Mouse (Mus musculus): ENCODE measurements around the gene Spon1. TPM values are rescaled to one million over a fixed set of nuclear protein-coding genes. Genes with fewer than 3 reads are reported as not detected.
A peak's percentile ranks its signal among the peaks of the same experiment; 100 is the strongest.

Spon1 gene
- total RNA-seq, 2 experiments from 2014 or later = 68.1 to 68.6 TPM

GRCm38 (mm10) chr7:114011726-114012443, 246.1 kb downstream of the Spon1 start:
- no peak for TF ChIP-seq CTCF (conservative IDR thresholded peaks at IDR 0.05)
- no peak overlapping the region for H3K27ac ChIP-seq

GRCm38 (mm10) chr7:114016001-114016949, 250.5 kb downstream of the Spon1 start:
- Histone ChIP-seq H3K4me3 (no peak overlapping the region), H3K27ac (no peak overlapping the region)
- no peak for TF ChIP-seq CTCF (conservative IDR thresholded peaks at IDR 0.05)
- no peak for DNase-seq (ENCODE audit: low spot score in 2 of 2)

More at GRCm38 (mm10) chr7:114011726-114012443, 246.1 kb downstream of the Spon1 start:
- no peak for DNase-seq (ENCODE audit: low spot score in 2 of 2)
- no peak overlapping the region for H3K4me3 ChIP-seq

GRCm38 (mm10) chr7:114018861-114019260, 253.1 kb downstream of the Spon1 start:
- TF ChIP-seq CTCF (conservative IDR thresholded peaks at IDR 0.05) = no peak
- Histone ChIP-seq H3K27ac (no peak overlapping the region), H3K4me3 (no peak overlapping the region)
- no peak for DNase-seq (ENCODE audit: low spot score in 2 of 2)

- no peak for DNase-seq (ENCODE audit: low spot score in 2 of 2)
- TF ChIP-seq CTCF (conservative IDR thresholded peaks at IDR 0.05) = no peak
- H3K27ac ChIP-seq = peak overlapping the region; percentile 84
- H3K4me3 ChIP-seq = peak overlapping the region; percentile 44
Observed at GRCm38 (mm10) chr7:114020057-114020703, 254.4 kb downstream of the Spon1 start.

GRCm38 (mm10) chr7:114020704-114021093, 254.9 kb downstream of the Spon1 start:
- peak; percentile 99 for TF ChIP-seq CTCF (conservative IDR thresholded peaks at IDR 0.05)
- Histone ChIP-seq H3K4me3 (peak overlapping the region; percentile 44), H3K27ac (peak overlapping the region; percentile 84)
- peak; percentile 80 to 83 for DNase-seq (ENCODE audit: low spot score in 2 of 2)

GRCm38 (mm10) chr7:114026923-114027322, 261.1 kb downstream of the Spon1 start:
- no peak for TF ChIP-seq CTCF (conservative IDR thresholded peaks at IDR 0.05)
- no peak overlapping the region for H3K27ac ChIP-seq
- H3K4me3 ChIP-seq = no peak overlapping the region
- no peak for DNase-seq (ENCODE audit: low spot score in 2 of 2)

- no peak for TF ChIP-seq CTCF (conservative IDR thresholded peaks at IDR 0.05)
- no peak overlapping the region for H3K4me3 ChIP-seq
- H3K27ac ChIP-seq = no peak overlapping the region
- no peak for DNase-seq (ENCODE audit: low spot score in 2 of 2)
Observed at GRCm38 (mm10) chr7:114027406-114027805, 261.6 kb downstream of the Spon1 start.

- DNase-seq (ENCODE audit: low spot score in 2 of 2) = no peak
- H3K4me3 ChIP-seq = no peak overlapping the region
- TF ChIP-seq CTCF (conservative IDR thresholded peaks at IDR 0.05) = no peak
- no peak overlapping the region for H3K27ac ChIP-seq
Observed at GRCm38 (mm10) chr7:114028828-114029227, 263.0 kb downstream of the Spon1 start.

GRCm38 (mm10) chr7:114029596-114029995, 263.8 kb downstream of the Spon1 start:
- no peak overlapping the region; the same call in 1 of the 2 replicates for H3K27ac ChIP-seq
- no peak overlapping the region for H3K4me3 ChIP-seq
- TF ChIP-seq CTCF (conservative IDR thresholded peaks at IDR 0.05) = no peak
- peak in 1 of 2 experiments; percentile 29 for DNase-seq (ENCODE audit: low spot score in 2 of 2)

GRCm38 (mm10) chr7:114037237-114037636, 271.4 kb downstream of the Spon1 start:
- no peak for TF ChIP-seq CTCF (conservative IDR thresholded peaks at IDR 0.05)
- Histone ChIP-seq H3K4me3 (no peak overlapping the region), H3K27ac (peak overlapping the region; percentile 53; the same call in 1 of the 2 replicates)
- no peak for DNase-seq (ENCODE audit: low spot score in 2 of 2)

GRCm38 (mm10) chr7:114041349-114041748, 275.6 kb downstream of the Spon1 start:
- 0 out of 2 replicates have a peak, but pooled peaks have one; percentile 3 for TF ChIP-seq CTCF (conservative IDR thresholded peaks at IDR 0.05)
- no peak overlapping the region for H3K4me3 ChIP-seq
- no peak for DNase-seq (ENCODE audit: low spot score in 2 of 2)
- no peak overlapping the region for H3K27ac ChIP-seq

- Histone ChIP-seq H3K27ac (peak overlapping the region; percentile 40), H3K4me3 (no peak overlapping the region)
- no peak for TF ChIP-seq CTCF (conservative IDR thresholded peaks at IDR 0.05)
- DNase-seq (ENCODE audit: low spot score in 2 of 2) = no peak
Observed at GRCm38 (mm10) chr7:114042973-114043928, 277.5 kb downstream of the Spon1 start.
